Mouse (Mus musculus): ENCODE measurements at regions not wholly inside any gene's neighbourhood (a gene's known extent, or its start where the extent isn't known, plus 50 kb on each side); places are given as distances from the start of the nearest gene placed in this dataset.

DNA sequence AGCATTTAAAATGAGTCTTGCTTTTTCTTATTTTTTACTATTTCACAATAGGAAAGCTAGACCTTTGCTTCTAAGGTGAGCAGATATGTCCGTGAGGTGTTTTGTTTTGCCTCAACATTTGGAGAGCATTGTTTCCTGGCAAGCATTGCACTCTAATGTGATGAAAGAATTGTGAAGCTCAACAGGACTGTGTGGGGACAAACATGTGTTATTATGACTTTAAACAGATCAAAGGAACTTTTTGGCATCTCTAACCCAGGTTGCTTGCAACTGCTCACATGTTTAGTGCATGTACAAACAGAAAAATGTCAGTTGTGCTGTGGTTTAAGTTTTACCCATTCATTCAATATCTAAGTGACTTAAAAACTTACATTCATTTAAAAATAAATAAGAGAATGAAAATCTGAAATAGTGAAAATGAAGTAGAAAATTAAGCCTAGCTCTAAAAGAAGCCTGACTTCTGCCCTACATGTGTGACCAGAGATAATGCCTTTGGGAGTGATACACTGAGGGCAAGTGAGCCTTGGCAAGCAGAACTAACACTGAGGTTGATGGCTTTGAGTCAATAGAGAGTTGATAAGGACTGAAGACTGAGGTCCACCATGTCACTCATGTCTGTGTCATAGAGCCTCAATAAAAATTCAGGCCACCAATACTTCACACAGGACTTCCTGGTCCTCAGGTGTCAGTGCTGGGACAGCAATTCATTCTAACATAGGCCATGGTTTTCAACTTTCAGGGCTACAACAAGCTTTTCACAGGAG is 243.6 kb downstream of the Rnf152 start:
- H3K27ac ChIP-seq (replicated peaks), result no peak overlapping the region
- WGBS, result 81% methylated on average over 1 of the region's 1 CpGs

DNA sequence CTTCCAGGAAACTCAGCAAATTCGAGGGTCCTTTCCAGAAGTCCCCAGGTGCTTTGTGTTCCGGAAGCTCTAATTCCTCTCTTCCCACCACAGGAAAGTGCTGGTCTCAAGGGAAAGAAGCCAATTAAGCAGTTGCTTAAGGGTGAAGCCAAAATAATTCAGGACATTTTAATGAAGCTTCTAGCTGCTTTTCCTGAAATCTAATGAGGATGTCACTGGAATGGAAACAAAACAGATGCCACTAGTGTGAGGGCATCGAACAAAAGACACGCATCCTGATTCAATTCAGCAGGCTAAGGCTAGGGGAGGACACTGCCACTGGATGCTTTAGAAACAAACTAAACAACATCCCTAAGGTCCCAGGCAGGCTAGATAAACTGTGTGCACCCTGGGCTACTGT is 245.3 kb downstream of the Rnf152 start:
- H3K4me3 ChIP-seq, result no peak overlapping the region
- no peak for DNase-seq (ENCODE audit: low spot score)

More for the DNA sequence above, 243.6 kb downstream of the Rnf152 start:
- no peaks in the 10 kb centered on the region for H3K4me1 ChIP-seq
- no peaks in the 10 kb centered on the region for H3K36me3 ChIP-seq (replicated peaks)
- H3K27me3 ChIP-seq (replicated peaks; ENCODE audit: low read depth, poor library complexity, severe bottlenecking), result no peaks in the 10 kb centered on the region
- DNase-seq (ENCODE audit: low spot score), result no peak
- no peak overlapping the region for H3K4me3 ChIP-seq
- no peaks in the 10 kb centered on the region for H3K9me3 ChIP-seq

GRCm38 (mm10) chr1:105110581-105111210 is 245.8 kb downstream of the Rnf152 start:
- Histone ChIP-seq H3K4me1 (no peaks in the 10 kb centered on the region), H3K9me3 (no peaks in the 10 kb centered on the region), H3K4me3 (no peak overlapping the region), H3K36me3 (replicated peaks) (no peaks in the 10 kb centered on the region), H3K27ac (replicated peaks) (no peak overlapping the region), H3K27me3 (replicated peaks; ENCODE audit: low read depth, poor library complexity, severe bottlenecking) (no peaks in the 10 kb centered on the region)
- WGBS, result 95% methylated on average over 1 of the region's 1 CpGs
- no peak for DNase-seq (ENCODE audit: low spot score)

More for the DNA sequence above, 245.3 kb downstream of the Rnf152 start:
- Histone ChIP-seq H3K36me3 (replicated peaks) (no peaks in the 10 kb centered on the region), H3K27me3 (replicated peaks; ENCODE audit: low read depth, poor library complexity, severe bottlenecking) (no peaks in the 10 kb centered on the region), H3K27ac (replicated peaks) (0 out of 2 replicates have a peak overlapping the region, but pooled peaks have one; percentile 2), H3K9me3 (no peaks in the 10 kb centered on the region), H3K4me1 (no peaks in the 10 kb centered on the region)
- WGBS, result 61% methylated on average over 4 of the region's 4 CpGs

- Histone ChIP-seq H3K36me3 (replicated peaks) (no peaks in the 10 kb centered on the region), H3K9me3 (no peaks in the 10 kb centered on the region), H3K4me1 (no peaks in the 10 kb centered on the region), H3K27ac (replicated peaks) (no peak overlapping the region), H3K4me3 (no peak overlapping the region), H3K27me3 (replicated peaks; ENCODE audit: low read depth, poor library complexity, severe bottlenecking) (no peaks in the 10 kb centered on the region)
- no peak for DNase-seq (ENCODE audit: low spot score)
- 76% methylated on average over 4 of the region's 4 CpGs for WGBS
Measured at GRCm38 (mm10) chr1:105107836-105108235, 248.7 kb downstream of the Rnf152 start.

DNA sequence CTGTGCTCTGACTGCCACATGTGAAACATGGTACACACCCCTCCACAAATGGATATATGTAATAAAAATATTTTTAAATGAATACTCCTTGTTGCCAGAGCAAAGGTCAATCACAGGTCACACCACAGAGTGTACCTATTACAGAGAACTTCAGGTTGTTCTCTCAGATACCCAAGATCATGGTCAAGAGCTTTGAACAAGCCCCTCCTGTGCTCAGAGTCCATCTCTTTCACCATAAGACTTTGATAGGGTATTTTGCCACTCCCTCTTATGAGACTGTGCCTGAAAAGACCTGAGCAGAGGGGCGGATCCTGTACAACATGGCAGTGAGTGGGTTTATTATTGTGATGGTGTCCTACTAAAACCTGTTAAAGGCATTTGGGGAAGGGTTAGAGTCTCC is 249.3 kb downstream of the Rnf152 start:
- WGBS, result 85% methylated on average over 1 of the region's 1 CpGs
- no peaks in the 10 kb centered on the region for H3K36me3 ChIP-seq (replicated peaks)

DNA sequence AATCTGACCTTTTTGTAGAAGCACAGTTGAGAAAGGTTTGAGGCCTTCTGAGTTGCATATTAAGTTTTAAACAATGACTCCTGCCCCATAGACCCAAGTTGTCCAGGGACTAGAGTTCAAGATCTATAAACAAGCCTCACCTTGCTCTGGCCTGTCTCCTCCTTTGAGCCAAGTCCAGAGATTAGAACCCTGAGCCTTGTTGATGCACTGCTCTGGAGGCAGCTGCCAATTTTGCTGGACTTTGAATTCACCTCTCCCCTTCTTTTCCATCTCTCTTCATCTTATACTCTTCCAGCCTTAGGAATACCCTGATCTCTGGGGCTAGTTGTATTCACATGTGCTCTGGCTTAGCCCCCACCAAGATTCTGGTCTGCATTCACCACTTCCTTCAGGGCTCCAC is 251.3 kb downstream of the Rnf152 start:
- H3K4me1 ChIP-seq, result no peaks in the 10 kb centered on the region
- no peak overlapping the region for H3K4me3 ChIP-seq
- H3K27me3 ChIP-seq (replicated peaks; ENCODE audit: low read depth, poor library complexity, severe bottlenecking), result no peaks in the 10 kb centered on the region
- H3K9me3 ChIP-seq, result no peaks in the 10 kb centered on the region
- H3K36me3 ChIP-seq (replicated peaks), result no peaks in the 10 kb centered on the region
- no peak overlapping the region for H3K27ac ChIP-seq (replicated peaks)
- DNase-seq (ENCODE audit: low spot score), result no peak

More for the DNA sequence above, 249.3 kb downstream of the Rnf152 start:
- H3K9me3 ChIP-seq, result no peaks in the 10 kb centered on the region
- no peak overlapping the region for H3K27ac ChIP-seq (replicated peaks)
- no peaks in the 10 kb centered on the region for H3K4me1 ChIP-seq
- DNase-seq (ENCODE audit: low spot score), result no peak
- H3K4me3 ChIP-seq, result no peak overlapping the region
- H3K27me3 ChIP-seq (replicated peaks; ENCODE audit: low read depth, poor library complexity, severe bottlenecking), result no peaks in the 10 kb centered on the region

DNA sequence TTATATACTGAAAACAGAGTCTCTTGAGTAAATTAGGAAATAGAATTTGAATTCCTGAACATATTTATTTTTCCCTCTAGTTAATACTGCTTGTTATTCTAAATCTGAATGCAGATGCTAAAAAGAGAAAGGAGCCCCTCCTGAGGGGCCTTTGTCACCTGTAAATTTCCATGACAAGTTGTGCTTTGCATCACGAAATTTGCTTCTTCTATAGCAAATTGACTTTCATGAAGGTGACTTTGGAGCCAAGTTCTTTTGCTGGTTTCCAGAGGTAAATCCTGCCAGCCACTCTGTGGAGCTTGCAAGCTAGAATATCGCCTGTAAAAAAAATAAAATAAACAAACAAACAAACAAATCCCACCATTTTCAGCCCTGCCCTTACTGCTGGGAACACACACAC is 261.4 kb downstream of the Rnf152 start:
- H3K36me3 ChIP-seq (replicated peaks), result no peaks in the 10 kb centered on the region
- H3K27ac ChIP-seq (replicated peaks), result no peak overlapping the region
- H3K4me3 ChIP-seq, result no peak overlapping the region
- no peak for DNase-seq (ENCODE audit: low spot score)
- no peaks in the 10 kb centered on the region for H3K27me3 ChIP-seq (replicated peaks; ENCODE audit: low read depth, poor library complexity, severe bottlenecking)
- 47% methylated on average over 2 of the region's 2 CpGs for WGBS
- no peaks in the 10 kb centered on the region for H3K4me1 ChIP-seq
- H3K9me3 ChIP-seq, result no peaks in the 10 kb centered on the region

DNA sequence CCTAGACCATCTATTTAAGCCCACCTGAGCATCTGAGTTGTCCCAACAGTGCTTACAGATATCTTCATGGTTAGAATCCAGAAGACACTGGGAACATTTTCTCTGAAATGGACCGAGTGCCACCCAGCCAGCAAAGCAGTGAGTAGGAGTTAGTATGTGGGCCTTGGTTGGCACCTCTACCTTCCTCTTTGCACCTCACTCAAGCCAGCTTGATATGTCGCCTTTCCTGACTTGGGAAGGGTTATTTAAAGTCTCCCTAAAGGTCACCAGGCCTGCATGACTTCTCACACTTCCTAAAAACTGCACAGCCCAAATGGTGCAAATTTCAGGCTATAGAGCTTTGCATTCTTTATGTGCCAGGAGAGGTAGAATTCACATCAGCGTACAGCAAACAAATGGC is 262.0 kb downstream of the Rnf152 start:
- WGBS, result 84% methylated on average over 3 of the region's 3 CpGs
- no peaks in the 10 kb centered on the region for H3K36me3 ChIP-seq (replicated peaks)
- no peak for DNase-seq (ENCODE audit: low spot score)
- H3K4me1 ChIP-seq, result no peaks in the 10 kb centered on the region
- H3K27me3 ChIP-seq (replicated peaks; ENCODE audit: low read depth, poor library complexity, severe bottlenecking), result no peaks in the 10 kb centered on the region
- no peak overlapping the region for H3K4me3 ChIP-seq
- no peaks in the 10 kb centered on the region for H3K9me3 ChIP-seq
- H3K27ac ChIP-seq (replicated peaks), result no peak overlapping the region

GRCm38 (mm10) chr1:105093875-105094274 is 262.6 kb downstream of the Rnf152 start:
- Histone ChIP-seq H3K4me3 (no peak overlapping the region), H3K4me1 (no peaks in the 10 kb centered on the region), H3K27me3 (replicated peaks; ENCODE audit: low read depth, poor library complexity, severe bottlenecking) (no peaks in the 10 kb centered on the region), H3K9me3 (no peaks in the 10 kb centered on the region), H3K27ac (replicated peaks) (no peak overlapping the region), H3K36me3 (replicated peaks) (no peaks in the 10 kb centered on the region)
- no peak for DNase-seq (ENCODE audit: low spot score)
- 86% methylated on average over 3 of the region's 3 CpGs for WGBS

DNA sequence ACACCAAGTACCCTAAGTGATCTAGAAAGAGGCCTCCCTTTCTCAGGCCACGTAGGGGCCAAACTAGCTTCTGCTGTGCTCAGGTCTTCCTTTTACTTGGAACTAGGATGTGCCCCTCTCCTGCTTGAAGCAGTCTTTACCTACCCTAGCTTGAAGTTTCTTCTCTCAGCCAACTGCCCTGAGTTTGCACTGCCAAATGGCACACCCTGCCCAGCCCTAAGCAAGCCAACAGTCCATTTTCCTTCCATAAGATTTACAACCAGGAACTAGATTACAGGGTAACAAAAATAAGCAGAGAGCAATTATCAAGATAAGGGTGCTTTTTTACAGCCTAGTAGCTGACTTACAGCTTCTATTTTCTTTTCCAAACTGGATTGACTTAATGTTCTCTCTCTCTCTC is 263.5 kb downstream of the Rnf152 start:
- no peak overlapping the region for H3K27ac ChIP-seq (replicated peaks)
- no peak overlapping the region for H3K4me3 ChIP-seq
- H3K4me1 ChIP-seq, result no peaks in the 10 kb centered on the region
- 74% methylated on average over 1 of the region's 1 CpGs for WGBS
- no peaks in the 10 kb centered on the region for H3K27me3 ChIP-seq (replicated peaks; ENCODE audit: low read depth, poor library complexity, severe bottlenecking)
- no peak for DNase-seq (ENCODE audit: low spot score)
- no peaks in the 10 kb centered on the region for H3K9me3 ChIP-seq
- no peaks in the 10 kb centered on the region for H3K36me3 ChIP-seq (replicated peaks)

- Histone ChIP-seq H3K9me3 (no peaks in the 10 kb centered on the region), H3K36me3 (replicated peaks) (no peaks in the 10 kb centered on the region), H3K27me3 (replicated peaks; ENCODE audit: low read depth, poor library complexity, severe bottlenecking) (no peaks in the 10 kb centered on the region), H3K4me3 (no peak overlapping the region), H3K27ac (replicated peaks) (no peak overlapping the region), H3K4me1 (no peaks in the 10 kb centered on the region)
- peak; percentile 24 for DNase-seq (ENCODE audit: low spot score)
- 18% methylated on average over 6 of the region's 6 CpGs for WGBS
Measured at GRCm38 (mm10) chr1:105092309-105092904, 264.1 kb downstream of the Rnf152 start.

- no peaks in the 10 kb centered on the region for H3K27me3 ChIP-seq (replicated peaks; ENCODE audit: low read depth, poor library complexity, severe bottlenecking)
- no peak overlapping the region for H3K27ac ChIP-seq (replicated peaks)
- 80% methylated on average over 7 of the region's 7 CpGs for WGBS
Measured at GRCm38 (mm10) chr1:105088765-105089520, 267.6 kb downstream of the Rnf152 start.

More at GRCm38 (mm10) chr1:105088765-105089520, 267.6 kb downstream of the Rnf152 start:
- no peaks in the 10 kb centered on the region for H3K4me1 ChIP-seq
- no peaks in the 10 kb centered on the region for H3K9me3 ChIP-seq
- H3K4me3 ChIP-seq, result no peak overlapping the region
- no peak for DNase-seq (ENCODE audit: low spot score)
- H3K36me3 ChIP-seq (replicated peaks), result no peaks in the 10 kb centered on the region
